Mouse (Mus musculus) left cerebral cortex, postnatal 10 days (tissue): Measurements from ENCODE around the gene Fam104a. TPM values are rescaled to one million over a fixed set of nuclear protein-coding genes. Genes with fewer than 3 reads are reported as not detected.

Source experiments
- DNase-seq, 2 experiments: peaks; one replicate each; pipeline ENCODE4 v3.0.0; 2021 to 2022; ENCODE audit warnings: low spot score in 2 of 2, mixed read lengths in 1 of 2; ENCODE audit errors: extremely low spot score in 1 of 2
- intact Hi-C: fragments of 180-260 bp; cut with DNase I; formaldehyde crosslinking; loops from one replicate; pipeline ENCODE4 v1.15.1; 2025
- total RNA-seq, 2 experiments: library from RNA; stranded (reverse); gene quantifications; 2 replicates each; pipeline ENCODE4 v1.2.3; 2021

The Fam104a gene
- total RNA-seq, 2 experiments from 2014 or later = 24.2 to 25.0 TPM

DNA sequence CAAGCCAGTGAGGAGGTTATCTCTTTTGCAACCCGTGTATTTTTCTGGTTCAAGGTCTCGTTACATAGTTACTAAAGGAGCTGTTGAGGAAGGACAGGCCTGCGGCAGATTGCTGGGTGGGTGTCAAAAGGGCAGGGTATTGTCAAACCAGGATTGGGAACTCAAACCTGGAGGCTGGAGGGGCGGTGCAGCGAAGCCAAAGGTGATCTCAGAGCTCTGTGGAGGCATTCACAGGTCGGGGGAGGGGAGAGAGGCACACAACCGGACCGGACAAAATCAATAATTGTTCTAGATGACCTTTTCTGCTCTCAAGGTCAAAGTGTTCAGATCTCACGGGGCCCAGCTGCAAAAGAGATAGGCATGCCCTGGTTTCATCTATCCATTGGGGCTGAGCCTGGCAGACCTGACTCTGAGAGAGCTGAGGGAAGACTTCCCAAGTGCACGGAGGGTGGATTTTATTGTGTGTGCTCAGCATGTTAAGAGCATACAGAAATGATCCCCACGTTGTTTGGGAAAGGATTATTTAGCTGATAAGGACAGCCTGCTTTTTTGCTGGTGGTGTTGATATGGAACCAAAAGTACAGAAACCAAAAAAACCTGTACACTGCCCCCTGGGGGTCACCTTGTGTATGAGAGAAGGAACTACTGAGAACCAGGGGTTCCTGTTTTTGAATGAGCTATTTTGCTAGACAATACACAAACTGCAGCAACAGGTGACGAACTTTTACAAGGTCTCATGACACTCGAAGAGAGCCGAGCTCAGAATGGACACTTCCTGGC, 66.6 kb downstream of the Fam104a start:
- peak in 1 of 2 experiments; percentile 76 for DNase-seq
- intact Hi-C loops = loop anchor here (5.0 kb wide), 2 partner anchors 120 to 320 kb away; no protein-coding TSS in a partner anchor

GRCm38 (mm10) chr11:113614476-113614875, 69.5 kb downstream of the Fam104a start:
- no peak for DNase-seq
- intact Hi-C loops = no loop called here

DNA sequence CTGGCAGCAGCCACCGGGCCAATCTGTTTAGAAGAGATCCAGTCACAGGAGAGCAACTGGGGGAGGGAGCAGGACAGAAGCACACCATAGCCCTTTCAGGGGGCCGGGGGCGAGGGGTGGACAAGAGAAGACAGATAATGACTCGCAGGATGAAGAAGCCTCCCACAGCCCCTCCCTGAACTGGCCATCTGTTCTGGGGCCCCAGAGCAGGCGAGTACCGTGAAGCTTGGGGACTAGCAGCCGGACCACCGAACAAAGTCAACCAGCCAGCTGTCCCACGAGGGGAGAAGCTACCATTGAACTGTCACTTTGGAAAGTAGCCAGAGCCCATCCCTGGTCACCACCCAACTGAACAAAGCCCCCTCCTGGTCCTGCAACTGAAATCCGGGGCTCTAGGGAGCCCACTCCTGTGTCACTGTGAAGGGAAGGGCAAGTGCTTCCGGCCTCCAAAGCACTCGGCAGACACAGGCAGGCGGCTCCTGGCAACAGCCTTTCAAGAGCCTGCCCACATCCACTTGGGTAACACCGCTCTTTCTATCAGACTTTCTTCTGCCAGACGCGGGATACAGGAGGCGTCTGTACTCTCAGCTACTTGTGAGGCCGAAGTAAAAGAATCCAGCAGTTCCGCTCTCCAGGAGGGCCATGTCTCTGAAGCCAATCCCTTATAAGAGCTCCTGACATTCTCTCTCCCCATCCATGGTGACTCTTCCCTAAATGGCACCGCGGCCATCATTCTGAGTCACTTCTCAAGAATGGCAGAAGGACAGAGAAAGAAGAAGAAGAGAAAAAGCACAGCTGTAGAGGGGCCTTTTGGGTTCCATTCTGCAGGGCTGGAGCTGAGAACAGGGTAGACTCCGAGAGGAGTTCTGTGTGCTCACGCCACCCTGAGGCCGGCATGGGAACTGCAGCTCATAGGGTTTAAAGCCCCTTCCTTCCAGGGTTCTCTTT, 72.0 kb downstream of the Fam104a start:
- intact Hi-C loops = no loop called here
- peak in 1 of 2 experiments; percentile 61 for DNase-seq

Other genes starting within 250 kb of the Fam104a start
- 10 to 100 TPM; 33.8 to 38.1 TPM for gene Sstr2, start 64.8 kb downstream of the Fam104a start, total RNA-seq
- gene Cog1, start 35.0 kb downstream of the Fam104a start, total RNA-seq = 10 to 100 TPM; 38.0 to 38.2 TPM
- 10 to 100 TPM; 19.9 to 21.8 TPM for gene Slc39a11, start 34.1 kb downstream of the Fam104a start, total RNA-seq
- gene D11Wsu47e, start 257 bp upstream of the Fam104a start, total RNA-seq = 10 to 100 TPM; 11.8 to 12.1 TPM
- gene Cpsf4l, start 25.9 kb upstream of the Fam104a start, total RNA-seq = not detected
- gene Cdc42ep4, start 67.7 kb upstream of the Fam104a start, total RNA-seq = 10 to 100 TPM; 28.1 to 33.8 TPM